Mouse (Mus musculus) heart, embryonic 11.5 days (tissue): ENCODE measurements around the gene Npas2. TPM values are rescaled to one million over a fixed set of nuclear protein-coding genes. Genes with fewer than 3 reads are reported as not detected.
A peak's percentile ranks its signal among the peaks of the same experiment; 100 is the strongest.

Source experiments
- ATAC-seq: fragments of 200-750 bp; cut with Nextera tagmentation; replicated peaks from 2 replicates; pipeline ENCODE4 v1.8.0; 2017; ENCODE audit warnings: moderate library complexity; ENCODE audit not compliant: insufficient number of reproducible peaks, low FRiP score, low TSS enrichment
- H3K27ac ChIP-seq: fragments of 300-500 bp; sonication (generic); 2 replicates; pipeline ENCODE4 v1.5.1; 2014; ENCODE audit warnings: mild to moderate bottlenecking, low read depth, low read length
- H3K27me3 ChIP-seq: fragments of 300-500 bp; sonication (generic); 2 replicates; pipeline ENCODE4 v1.6.1; 2014; ENCODE audit warnings: mild to moderate bottlenecking, low read length, mixed read lengths; ENCODE audit not compliant: control insufficient read depth, insufficient read depth
- H3K36me3 ChIP-seq: fragments of 300-500 bp; sonication (generic); 2 replicates; pipeline ENCODE4 v1.6.1; 2014; ENCODE audit warnings: mild to moderate bottlenecking, low read length, moderate library complexity, mixed read lengths; ENCODE audit not compliant: control insufficient read depth, insufficient read depth
- H3K4me1 ChIP-seq: fragments of 300-500 bp; sonication (generic); 2 replicates; pipeline ENCODE4 v1.6.1; 2014; ENCODE audit warnings: low read length; ENCODE audit not compliant: control insufficient read depth, insufficient read depth
- H3K4me2 ChIP-seq: fragments of 300-500 bp; sonication (generic); 2 replicates; pipeline ENCODE4 v1.6.1; 2014; ENCODE audit warnings: mild to moderate bottlenecking, moderate library complexity
- H3K4me3 ChIP-seq: fragments of 300-500 bp; sonication (generic); 2 replicates; pipeline ENCODE4 v1.5.1; 2014; ENCODE audit warnings: low read depth, low read length
- H3K9ac ChIP-seq: fragments of 300-500 bp; sonication (generic); 2 replicates; pipeline ENCODE4 v1.6.1; 2014; ENCODE audit warnings: mild to moderate bottlenecking, low read depth, low read length, moderate library complexity
- H3K9me3 ChIP-seq: fragments of 300-500 bp; sonication (generic); replicated peaks from 2 replicates; pipeline ENCODE4 v1.6.1; 2016; ENCODE audit warnings: low read length; ENCODE audit not compliant: control insufficient read depth
- WGBS: fragments of 180-500 bp; shearing (Covaris S2); extraction: QIAGEN DNeasy Blood & Tissue Kit; methylation state at CpG from one replicate; pipeline ENCODE4 v1.1.7; 2014; ENCODE audit not compliant: insufficient replicate concordance; 5-methylcytosine and 5-hydroxymethylcytosine counted together
- polyA plus RNA-seq: library from polyadenylated mRNA; unstranded; fragments of >200 nt; fragmentation: Nextera tagmentation; extraction: Ambion mirVana; gene quantifications from 2 replicates; pipeline ENCODE4 v1.2.1, GENCODE M21; 2014

Npas2 gene
- polyA plus RNA-seq, 1 experiment from 2014 or later = 0.13 TPM

GRCm38 (mm10) chr1:39181901-39182300, 11.6 kb upstream of the Npas2 start:
- Histone ChIP-seq H3K9me3 (no peaks in the 10 kb centered on the region), H3K36me3 (no peaks in the 10 kb centered on the region), H3K4me2 (no peak overlapping the region), H3K27me3 (peaks cover 3% of the 10 kb centered on the region; the same call in 1 of the 2 replicates), H3K4me3 (no peak overlapping the region), H3K9ac (no peak overlapping the region), H3K27ac (no peak overlapping the region), H3K4me1 (peaks cover 14% of the 10 kb centered on the region)
- ATAC-seq = no peak
- WGBS = 84% methylated on average over 4 of the region's 4 CpGs

GRCm38 (mm10) chr1:39185833-39186232, 7.7 kb upstream of the Npas2 start:
- 57% methylated on average over 5 of the region's 5 CpGs for WGBS
- peaks cover 4% of the 10 kb centered on the region; the same call in 1 of the 2 replicates for H3K27me3 ChIP-seq
- H3K36me3 ChIP-seq = no peaks in the 10 kb centered on the region
- H3K27ac ChIP-seq = no peak overlapping the region
- H3K4me1 ChIP-seq = peaks cover 16% of the 10 kb centered on the region
- H3K4me2 ChIP-seq = no peak overlapping the region
- no peak overlapping the region for H3K4me3 ChIP-seq
- H3K9ac ChIP-seq = no peak overlapping the region
- no peaks in the 10 kb centered on the region for H3K9me3 ChIP-seq
- no peak for ATAC-seq

- WGBS = 45% methylated on average over 6 of the region's 6 CpGs
- Histone ChIP-seq H3K27ac (no peak overlapping the region), H3K9ac (no peak overlapping the region), H3K36me3 (no peaks in the 10 kb centered on the region), H3K4me3 (no peak overlapping the region), H3K4me1 (peaks cover 16% of the 10 kb centered on the region), H3K27me3 (peaks cover 8% of the 10 kb centered on the region; the same call in 1 of the 2 replicates), H3K9me3 (no peaks in the 10 kb centered on the region), H3K4me2 (no peak overlapping the region)
- 0 out of 2 replicates have a peak, but pooled peaks have one; percentile 49 for ATAC-seq
Measured at GRCm38 (mm10) chr1:39186711-39187437, 6.7 kb upstream of the Npas2 start.

GRCm38 (mm10) chr1:39191122-39191521, 2.4 kb upstream of the Npas2 start:
- WGBS = 63% methylated on average over 5 of the region's 5 CpGs
- no peak for ATAC-seq
- H3K27me3 ChIP-seq = peaks cover 39% of the 10 kb centered on the region

GRCm38 (mm10) chr1:39192460-39192996, 1.0 kb upstream of the Npas2 start:
- H3K27me3 ChIP-seq = peaks cover 46% of the 10 kb centered on the region
- 0 out of 2 replicates have a peak overlapping the region, but pooled peaks have one; percentile 8 for H3K9ac ChIP-seq
- no peak overlapping the region for H3K27ac ChIP-seq
- peak overlapping the region; percentile 99 for H3K4me2 ChIP-seq
- 0 out of 2 replicates have a peak, but pooled peaks have one; percentile 47 for ATAC-seq
- no peaks in the 10 kb centered on the region for H3K9me3 ChIP-seq
- peaks cover 7% of the 10 kb centered on the region; the same call in 1 of the 2 replicates for H3K4me1 ChIP-seq
- peak overlapping the region; percentile 75 for H3K4me3 ChIP-seq
- WGBS = 3% methylated on average over 28 of the region's 28 CpGs
- no peaks in the 10 kb centered on the region for H3K36me3 ChIP-seq

More at GRCm38 (mm10) chr1:39191122-39191521, 2.4 kb upstream of the Npas2 start:
- Histone ChIP-seq H3K27ac (no peak overlapping the region), H3K4me2 (no peak overlapping the region), H3K9ac (no peak overlapping the region), H3K4me3 (no peak overlapping the region), H3K36me3 (no peaks in the 10 kb centered on the region), H3K9me3 (no peaks in the 10 kb centered on the region), H3K4me1 (peaks cover 15% of the 10 kb centered on the region)

GRCm38 (mm10) chr1:39193862-39194675, 538 bp downstream of the Npas2 start:
- peak; percentile 44; the same call in 1 of the 2 replicates for ATAC-seq
- peaks cover 46% of the 10 kb centered on the region for H3K27me3 ChIP-seq
- no peak overlapping the region for H3K27ac ChIP-seq
- peak overlapping the region; percentile 99 for H3K4me2 ChIP-seq
- 1% methylated on average over 61 of the region's 76 CpGs for WGBS
- H3K9me3 ChIP-seq = no peaks in the 10 kb centered on the region
- peaks cover 7% of the 10 kb centered on the region; the same call in 1 of the 2 replicates for H3K4me1 ChIP-seq
- H3K36me3 ChIP-seq = no peaks in the 10 kb centered on the region
- H3K9ac ChIP-seq = peak overlapping the region; percentile 68; the same call in 1 of the 2 replicates
- H3K4me3 ChIP-seq = peak overlapping the region; percentile 75

GRCm38 (mm10) chr1:39194959-39195358, 1.4 kb downstream of the Npas2 start:
- Histone ChIP-seq H3K27ac (no peak overlapping the region), H3K36me3 (no peaks in the 10 kb centered on the region), H3K4me1 (peaks cover 7% of the 10 kb centered on the region; the same call in 1 of the 2 replicates), H3K9ac (no peak overlapping the region), H3K9me3 (no peaks in the 10 kb centered on the region), H3K4me3 (no peak overlapping the region), H3K27me3 (peaks cover 46% of the 10 kb centered on the region), H3K4me2 (peak overlapping the region; percentile 99)
- WGBS = 2% methylated on average over 11 of the region's 11 CpGs
- no peak for ATAC-seq

- no peak overlapping the region for H3K9ac ChIP-seq
- H3K4me2 ChIP-seq = no peak overlapping the region
- H3K27me3 ChIP-seq = peaks cover 42% of the 10 kb centered on the region
- H3K9me3 ChIP-seq = no peaks in the 10 kb centered on the region
- no peak for ATAC-seq
- H3K4me1 ChIP-seq = peaks cover 7% of the 10 kb centered on the region; the same call in 1 of the 2 replicates
- H3K27ac ChIP-seq = no peak overlapping the region
- H3K4me3 ChIP-seq = no peak overlapping the region
- WGBS = 30% methylated on average over 6 of the region's 6 CpGs
- H3K36me3 ChIP-seq = no peaks in the 10 kb centered on the region
Measured at GRCm38 (mm10) chr1:39196126-39196525, 2.6 kb downstream of the Npas2 start.
